Mouse (Mus musculus) liver, embryonic 12.5 days (tissue): ENCODE measurements around the gene Ocrl. TPM values are rescaled to one million over a fixed set of nuclear protein-coding genes. Genes with fewer than 3 reads are reported as not detected.

Experiments
- ATAC-seq: fragments of 200-750 bp; cut with Nextera tagmentation; 2 replicates; pipeline ENCODE4 v1.8.0; 2017; ENCODE audit warnings: moderate number of reproducible peaks, mild to moderate bottlenecking, moderate library complexity
- H3K27ac ChIP-seq: fragments of 300-500 bp; sonication (generic); 2 replicates; pipeline ENCODE4 v1.5.1; 2016; ENCODE audit warnings: mild to moderate bottlenecking
- H3K27me3 ChIP-seq: fragments of 300-500 bp; sonication (generic); replicated peaks from 2 replicates; pipeline ENCODE4 v1.6.1; 2016; ENCODE audit warnings: mild to moderate bottlenecking, moderate library complexity
- H3K36me3 ChIP-seq: fragments of 300-500 bp; sonication (generic); 2 replicates; pipeline ENCODE4 v1.6.1; 2016; ENCODE audit warnings: mild to moderate bottlenecking, moderate library complexity
- H3K4me1 ChIP-seq: fragments of 300-500 bp; sonication (generic); 2 replicates; pipeline ENCODE4 v1.6.1; 2016
- H3K4me2 ChIP-seq: fragments of 300-500 bp; sonication (generic); 2 replicates; pipeline ENCODE4 v1.6.1; 2016; ENCODE audit warnings: mild to moderate bottlenecking, moderate library complexity
- H3K4me3 ChIP-seq: fragments of 300-500 bp; sonication (generic); 2 replicates; pipeline ENCODE4 v1.5.1; 2016; ENCODE audit warnings: mild to moderate bottlenecking, moderate library complexity
- H3K9ac ChIP-seq: fragments of 300-500 bp; sonication (generic); 2 replicates; pipeline ENCODE4 v1.6.1; 2016; ENCODE audit warnings: mild to moderate bottlenecking, moderate library complexity
- H3K9me3 ChIP-seq: fragments of 300-500 bp; sonication (generic); replicated peaks from 2 replicates; pipeline ENCODE4 v1.6.1; 2016; ENCODE audit warnings: mild to moderate bottlenecking, moderate library complexity
- WGBS: fragments of 180-500 bp; shearing (Covaris S2); methylation state at CpG from one replicate; pipeline ENCODE4 v1.1.7; 2016; ENCODE audit not compliant: insufficient replicate concordance; 5-methylcytosine and 5-hydroxymethylcytosine counted together
- polyA plus RNA-seq: library from polyadenylated mRNA; unstranded; fragments of >200 nt; fragmentation: Nextera tagmentation; extraction: Ambion mirVana; gene quantifications from 2 replicates; pipeline ENCODE4 v1.2.1, GENCODE M21; 2016

Gene Ocrl
- polyA plus RNA-seq = 5.8 and 6.7 TPM in 2 replicates

DNA sequence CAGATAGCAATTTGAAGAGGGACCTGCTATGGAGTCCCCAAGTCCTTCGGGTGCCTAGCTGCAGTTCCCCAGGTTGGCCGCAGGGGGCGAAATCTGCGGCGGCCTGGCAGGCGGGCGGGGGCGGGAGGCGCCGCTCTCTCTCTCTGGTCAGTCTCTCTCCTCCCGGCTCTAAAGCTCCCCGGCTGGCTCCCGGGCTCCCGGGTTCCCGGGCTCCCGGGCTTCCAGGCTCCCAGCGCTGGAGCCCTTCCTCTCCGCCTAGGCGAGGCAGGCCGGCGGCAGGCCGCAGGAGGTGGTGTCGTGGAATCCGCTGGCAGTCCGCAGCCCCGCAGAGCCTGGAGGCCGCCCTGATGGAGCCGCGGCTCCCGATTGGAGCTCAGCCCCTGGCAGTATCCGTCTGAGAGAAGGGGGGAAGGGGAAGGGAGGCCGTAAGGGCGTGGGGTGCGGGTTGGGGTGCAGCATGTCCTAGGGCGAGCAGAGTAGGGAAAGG is at the start of gene Ocrl:
Ocrl (plus strand) TSS at position 82 of the 487 bp plus-strand sequence.
- H3K4me1 ChIP-seq = 0 out of 2 replicates have a peak, but pooled peaks cover 10% of the 10 kb centered on the region
- H3K9ac ChIP-seq = peak within 1 kb of the TSS; percentile 75
- peak; percentile 85 for ATAC-seq
- H3K4me2 ChIP-seq = peak within 1 kb of the TSS; percentile 66
- peak within 1 kb of the TSS; percentile 60; the same call in 1 of the 2 replicates for H3K27ac ChIP-seq
- peak within 1 kb of the TSS; percentile 67 for H3K4me3 ChIP-seq
- H3K27me3 ChIP-seq = no peaks in the 10 kb centered on the region
- no peaks in the 10 kb centered on the region for H3K36me3 ChIP-seq
- no peaks in the 10 kb centered on the region for H3K9me3 ChIP-seq
- 13% methylated on average over 21 of the region's 35 CpGs for WGBS

DNA sequence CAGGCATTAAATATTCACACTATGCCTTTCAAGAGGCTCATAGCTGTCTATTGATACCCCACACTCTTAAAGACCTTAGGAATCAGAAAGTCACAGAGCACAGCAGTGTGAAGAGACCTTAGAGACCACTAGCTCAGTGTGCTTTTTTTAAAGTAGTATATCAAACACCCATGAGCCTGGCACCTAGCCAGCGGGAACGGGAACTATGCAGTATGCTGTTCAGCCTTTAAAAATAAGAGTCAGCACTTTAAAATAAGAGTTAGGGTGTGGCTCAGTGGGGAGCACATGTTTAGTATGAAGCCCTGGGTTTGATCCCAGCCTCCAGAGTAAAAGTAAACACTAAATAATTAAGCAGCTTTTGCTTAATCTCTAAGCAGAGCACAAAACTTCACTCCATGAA is 32.1 kb upstream of the Ocrl start:
- H3K4me1 ChIP-seq = no peaks in the 10 kb centered on the region
- no peak overlapping the region for H3K4me3 ChIP-seq
- H3K9ac ChIP-seq = no peak overlapping the region
- ATAC-seq = no peak
- no peak overlapping the region for H3K4me2 ChIP-seq
- 59% methylated on average over 2 of the region's 2 CpGs for WGBS
- no peak overlapping the region for H3K27ac ChIP-seq
- no peaks in the 10 kb centered on the region for H3K27me3 ChIP-seq
- H3K9me3 ChIP-seq = no peaks in the 10 kb centered on the region
- H3K36me3 ChIP-seq = no peaks in the 10 kb centered on the region

DNA sequence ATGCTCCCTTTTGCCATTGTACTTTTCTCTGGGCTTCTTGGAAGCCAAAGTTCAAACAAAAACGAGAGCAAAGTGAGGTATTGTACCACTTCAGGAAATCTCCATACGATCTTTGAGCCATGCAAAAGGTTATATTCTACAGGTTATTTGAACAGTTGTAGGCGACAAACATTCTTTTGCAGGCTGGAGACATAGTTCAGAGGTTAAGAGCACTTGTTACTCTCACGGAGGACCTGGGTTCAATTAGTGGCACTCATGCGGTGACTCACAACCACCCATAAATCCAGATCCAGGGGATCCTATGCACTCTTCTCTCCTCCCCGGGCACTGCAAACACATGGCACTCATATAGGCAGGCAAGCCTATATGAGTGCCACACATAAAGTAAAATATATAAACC is 29.4 kb upstream of the Ocrl start:
- H3K36me3 ChIP-seq = no peaks in the 10 kb centered on the region
- no peak for ATAC-seq
- H3K27me3 ChIP-seq = no peaks in the 10 kb centered on the region
- no peak overlapping the region for H3K4me3 ChIP-seq
- H3K9me3 ChIP-seq = no peaks in the 10 kb centered on the region
- no peak overlapping the region for H3K4me2 ChIP-seq
- no peak overlapping the region for H3K27ac ChIP-seq
- H3K4me1 ChIP-seq = no peaks in the 10 kb centered on the region
- H3K9ac ChIP-seq = no peak overlapping the region
- WGBS = 58% methylated on average over 6 of the region's 6 CpGs

DNA sequence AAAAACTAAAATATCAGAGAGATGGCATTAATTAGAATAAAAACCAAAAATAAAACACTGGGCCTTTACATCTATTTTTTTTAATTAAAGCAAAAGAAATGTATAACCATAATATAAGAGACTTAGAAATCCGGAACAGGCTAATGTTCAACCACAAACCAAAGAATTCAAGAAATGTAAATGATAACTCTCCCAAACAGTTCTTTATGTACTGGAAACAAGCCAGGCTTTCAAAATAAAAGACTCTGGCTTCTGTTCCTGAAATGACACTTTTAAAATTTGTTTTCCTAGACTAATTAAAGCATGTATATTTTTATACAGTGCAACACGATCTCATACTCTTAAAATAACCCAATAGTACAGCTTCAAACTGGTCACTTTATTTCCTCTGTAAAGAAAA is 24.8 kb upstream of the Ocrl start:
- 57% methylated on average over 2 of the region's 2 CpGs for WGBS
- Histone ChIP-seq H3K4me3 (no peak overlapping the region), H3K9ac (no peak overlapping the region), H3K9me3 (no peaks in the 10 kb centered on the region), H3K36me3 (no peaks in the 10 kb centered on the region), H3K27ac (no peak overlapping the region), H3K4me2 (no peak overlapping the region), H3K27me3 (peaks cover 13% of the 10 kb centered on the region), H3K4me1 (no peaks in the 10 kb centered on the region)
- no peak for ATAC-seq

DNA sequence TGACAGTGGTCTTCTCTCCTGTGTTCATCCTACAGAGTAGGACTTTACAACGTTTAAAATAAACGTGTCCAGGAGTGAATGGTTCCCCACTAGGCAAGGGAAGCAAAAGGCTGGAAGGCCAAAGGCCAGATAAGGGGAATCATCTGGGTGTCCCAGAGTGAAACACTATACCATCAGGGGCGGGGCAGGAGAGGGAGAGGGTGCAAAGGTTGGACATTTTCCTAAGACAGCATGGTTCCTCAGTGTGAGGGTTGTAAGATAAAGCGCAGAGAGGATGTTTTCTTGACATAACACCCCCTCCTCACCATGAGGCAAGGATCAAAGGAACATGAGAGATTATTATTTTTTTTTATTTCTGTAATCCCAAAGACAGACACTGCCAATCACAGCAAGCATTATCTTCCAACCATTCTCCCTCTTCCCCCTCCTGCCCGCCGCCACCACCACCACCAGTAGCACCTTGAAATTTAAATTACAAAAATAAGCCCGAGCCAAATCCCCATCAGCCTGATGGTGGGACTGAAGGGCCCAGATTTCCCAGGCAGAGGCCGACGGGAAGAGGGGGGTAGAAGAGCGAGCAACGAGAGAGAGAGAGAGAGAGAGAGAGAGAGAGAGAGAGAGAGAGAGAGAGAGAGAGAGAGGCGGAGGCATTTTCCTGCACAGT is 20.8 kb upstream of the Ocrl start:
- 9% methylated on average over 11 of the region's 12 CpGs for whole genome bisulfite sequencing
- no peaks in the 10 kb centered on the region for H3K4me1 ChIP-seq
- no peaks in the 10 kb centered on the region for H3K9me3 ChIP-seq
- H3K4me2 ChIP-seq = peak overlapping the region; percentile 56
- no peaks in the 10 kb centered on the region for H3K36me3 ChIP-seq
- H3K27ac ChIP-seq = no peak overlapping the region
- H3K4me3 ChIP-seq = peak overlapping the region; percentile 48
- H3K9ac ChIP-seq = no peak overlapping the region
- peaks cover 25% of the 10 kb centered on the region for H3K27me3 ChIP-seq
- no peak for ATAC-seq

DNA sequence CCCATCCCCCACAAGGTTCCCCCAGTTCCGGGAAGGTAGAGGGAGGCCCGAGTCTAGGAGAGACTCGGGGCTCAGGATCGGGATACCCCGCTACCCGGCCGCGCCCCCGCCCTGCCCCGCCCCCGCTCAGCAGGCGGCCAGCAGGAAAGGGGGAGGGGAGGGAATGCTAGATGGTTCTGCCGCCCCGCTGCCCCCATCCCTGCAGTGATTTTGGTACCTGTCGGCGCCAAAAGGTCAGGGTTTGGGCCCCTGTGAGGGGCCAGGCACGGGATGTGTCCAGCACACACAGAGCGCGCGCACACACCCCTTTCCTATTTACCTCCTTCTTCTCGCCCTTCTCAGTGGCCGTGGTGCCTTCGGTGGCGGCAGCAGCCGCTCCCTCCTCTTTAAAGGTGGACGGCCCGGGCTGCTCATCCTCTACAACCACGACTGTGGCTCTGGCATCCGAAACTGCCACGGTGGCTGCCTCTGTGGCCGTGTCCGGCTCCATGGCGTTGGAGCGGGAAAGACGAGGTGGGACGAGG is 20.2 kb upstream of the Ocrl start:
- ATAC-seq = 0 out of 2 replicates have a peak, but pooled peaks have one; percentile 15
- H3K9me3 ChIP-seq = no peaks in the 10 kb centered on the region
- WGBS = 6% methylated on average over 22 of the region's 36 CpGs

DNA sequence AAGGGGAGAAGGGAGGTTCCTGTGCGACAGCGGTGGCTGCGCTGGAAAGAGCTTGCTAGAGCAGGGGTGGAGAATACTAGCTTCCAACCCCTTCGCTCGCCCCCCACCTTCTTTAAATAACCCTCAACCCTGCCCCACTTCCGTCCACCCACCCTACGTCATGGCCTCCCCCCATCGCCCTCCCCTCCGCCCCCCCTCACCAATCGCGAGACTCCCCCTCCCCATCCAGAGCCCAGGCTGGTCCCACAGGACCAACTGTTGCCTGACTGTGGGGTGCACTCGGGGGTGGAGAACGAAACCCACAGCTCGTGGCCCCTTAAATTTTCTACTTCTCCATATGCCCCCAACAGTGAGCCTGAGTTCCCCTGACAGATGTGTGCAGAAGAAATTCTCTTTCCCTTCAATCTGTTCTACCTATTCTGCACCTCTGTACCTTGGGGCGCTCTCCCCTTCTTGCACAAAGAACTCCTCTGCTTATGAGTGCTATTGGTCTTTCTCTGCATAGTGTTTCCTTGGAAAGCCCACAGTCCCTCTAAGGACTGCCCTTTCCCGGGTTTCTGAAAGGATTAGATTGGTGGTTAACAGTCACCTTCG is 19.7 kb upstream of the Ocrl start, which contains the start of gene Smarca1:
Smarca1 (minus strand) TSS at position 544 of the 594 bp plus-strand sequence.
- H3K9ac ChIP-seq = 0 out of 2 replicates have a peak within 1 kb of the TSS, but pooled peaks have one; percentile 22

More for the DNA sequence above, 20.2 kb upstream of the Ocrl start:
- peak overlapping the region; percentile 48 for H3K4me3 ChIP-seq
- 0 out of 2 replicates have a peak overlapping the region, but pooled peaks have one; percentile 20 for H3K27ac ChIP-seq
- H3K36me3 ChIP-seq = no peaks in the 10 kb centered on the region
- no peaks in the 10 kb centered on the region for H3K4me1 ChIP-seq
- H3K27me3 ChIP-seq = peaks cover 25% of the 10 kb centered on the region
- peak overlapping the region; percentile 56 for H3K4me2 ChIP-seq
- 0 out of 2 replicates have a peak overlapping the region, but pooled peaks have one; percentile 22 for H3K9ac ChIP-seq

DNA sequence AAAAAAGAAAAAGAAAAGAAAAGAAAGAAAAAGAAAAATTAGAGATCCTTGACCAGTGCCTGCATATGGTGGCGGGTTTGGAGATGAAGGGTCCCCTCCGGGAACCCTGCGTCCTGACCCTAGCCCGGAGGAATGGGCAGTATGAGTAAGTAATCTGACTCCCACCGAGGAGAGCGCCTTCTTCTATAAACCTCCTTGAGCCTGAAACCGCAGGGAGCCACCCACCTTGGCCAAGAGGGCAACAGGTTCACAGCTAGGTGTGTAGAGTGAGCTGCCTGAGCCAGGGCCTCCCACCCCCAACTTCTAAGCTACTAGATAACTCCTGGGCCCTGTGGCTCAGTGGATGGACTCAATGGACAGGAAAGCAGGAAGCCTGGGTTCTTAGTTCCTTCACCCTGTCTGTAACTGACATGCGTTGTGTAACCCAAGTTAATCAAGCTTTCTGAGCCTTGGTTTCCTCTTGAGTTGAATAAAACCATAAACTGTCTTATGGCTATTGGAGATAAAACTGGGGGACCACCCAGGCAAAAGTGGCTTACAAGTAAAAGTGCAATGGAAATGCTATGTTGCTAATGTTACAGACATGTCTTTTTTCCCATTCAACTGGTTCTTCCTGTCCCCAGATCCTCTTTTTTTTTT is 836 bp downstream of the Ocrl start:
- H3K4me3 ChIP-seq = peak overlapping the region; percentile 67
- no peaks in the 10 kb centered on the region for H3K9me3 ChIP-seq
- H3K36me3 ChIP-seq = no peaks in the 10 kb centered on the region
- H3K27ac ChIP-seq = no peak overlapping the region
- ATAC-seq = peak; percentile 40; the same call in 1 of the 2 replicates
- H3K9ac ChIP-seq = peak overlapping the region; percentile 75
- peak overlapping the region; percentile 66 for H3K4me2 ChIP-seq
- H3K27me3 ChIP-seq = no peaks in the 10 kb centered on the region
- 0 out of 2 replicates have a peak, but pooled peaks cover 10% of the 10 kb centered on the region for H3K4me1 ChIP-seq
- 14% methylated on average over 8 of the region's 8 CpGs for WGBS

More for the DNA sequence above, 19.7 kb upstream of the Ocrl start, which contains the start of gene Smarca1:
- Histone ChIP-seq H3K27me3 (peaks cover 25% of the 10 kb centered on the region), H3K36me3 (no peaks in the 10 kb centered on the region), H3K27ac (0 out of 2 replicates have a peak within 1 kb of the TSS, but pooled peaks have one; percentile 20), H3K4me3 (peak within 1 kb of the TSS; percentile 48), H3K4me1 (no peaks in the 10 kb centered on the region), H3K9me3 (no peaks in the 10 kb centered on the region), H3K4me2 (peak within 1 kb of the TSS; percentile 56)
- 10% methylated on average over 13 of the region's 17 CpGs for WGBS
- ATAC-seq = no peak

DNA sequence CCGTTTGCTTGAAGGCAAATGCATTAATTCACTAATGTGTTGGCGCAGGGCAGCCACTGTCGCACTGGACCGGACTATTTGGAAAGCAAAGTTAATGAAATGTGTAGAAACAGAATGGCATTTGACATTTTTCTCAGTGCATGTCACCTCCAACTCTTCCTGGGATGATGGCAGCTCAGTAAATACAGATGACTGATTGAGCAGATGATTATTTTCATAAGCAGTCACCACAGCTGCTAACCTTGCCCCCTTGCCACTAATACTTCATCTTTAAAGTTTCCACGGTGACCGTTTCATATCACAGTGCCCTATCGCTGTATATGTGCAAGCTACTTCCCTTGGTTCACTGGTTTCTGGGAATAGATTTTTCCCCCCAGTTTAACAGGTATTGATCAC is 1.4 kb downstream of the Ocrl start:
- whole genome bisulfite sequencing = 57% methylated on average over 7 of the region's 7 CpGs
- H3K27ac ChIP-seq = no peak overlapping the region
- no peaks in the 10 kb centered on the region for H3K9me3 ChIP-seq
- no peak for ATAC-seq
- H3K27me3 ChIP-seq = no peaks in the 10 kb centered on the region
- no peak overlapping the region for H3K4me3 ChIP-seq
- H3K4me2 ChIP-seq = peak overlapping the region; percentile 66; the same call in 1 of the 2 replicates
- no peaks in the 10 kb centered on the region for H3K36me3 ChIP-seq
- H3K4me1 ChIP-seq = 0 out of 2 replicates have a peak, but pooled peaks cover 10% of the 10 kb centered on the region
- no peak overlapping the region for H3K9ac ChIP-seq

DNA sequence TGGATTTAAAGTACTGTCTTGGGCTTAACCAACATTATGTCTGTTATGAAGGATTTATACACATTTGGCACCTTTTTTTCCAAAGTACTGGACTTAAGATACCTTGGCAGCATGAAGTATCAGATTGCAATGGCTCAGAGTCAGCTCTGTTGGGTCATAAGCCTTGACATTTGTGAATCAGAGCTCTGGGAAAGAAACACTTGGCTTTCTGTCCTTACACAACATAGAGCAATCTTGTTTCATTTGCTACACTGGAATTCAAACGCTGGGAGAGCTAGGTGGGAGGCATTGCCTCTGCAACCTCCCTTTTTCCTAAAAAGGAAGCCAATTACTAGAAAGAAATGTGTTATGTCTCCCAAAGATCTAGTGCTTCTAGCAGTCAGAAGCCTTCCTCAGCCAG is 4.6 kb downstream of the Ocrl start:
- Histone ChIP-seq H3K4me2 (no peak overlapping the region), H3K27me3 (no peaks in the 10 kb centered on the region), H3K27ac (no peak overlapping the region), H3K36me3 (no peaks in the 10 kb centered on the region), H3K4me3 (no peak overlapping the region), H3K9ac (no peak overlapping the region), H3K9me3 (no peaks in the 10 kb centered on the region), H3K4me1 (0 out of 2 replicates have a peak, but pooled peaks cover 10% of the 10 kb centered on the region)
- no peak for ATAC-seq
- WGBS = 62% methylated on average over 1 of the region's 1 CpGs

DNA sequence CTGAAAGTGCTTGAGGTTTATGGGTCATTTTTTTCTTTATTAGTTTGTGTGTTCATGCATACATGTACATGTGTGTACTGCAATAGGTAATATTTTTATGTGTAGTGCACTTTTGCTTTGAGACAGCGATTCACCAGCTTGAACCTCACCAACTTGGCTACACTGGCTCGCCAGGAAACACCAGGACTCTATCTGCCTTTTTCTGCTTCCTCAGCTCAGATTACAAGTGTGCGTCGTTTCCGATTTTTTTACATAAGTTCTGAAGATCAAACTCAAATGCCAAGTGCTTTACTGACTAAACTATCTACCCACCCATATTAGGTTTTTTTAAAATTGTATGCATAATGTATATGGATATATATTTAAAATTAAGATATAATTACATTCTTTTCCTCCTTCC is 8.4 kb downstream of the Ocrl start:
- no peaks in the 10 kb centered on the region for H3K36me3 ChIP-seq
- H3K27me3 ChIP-seq = no peaks in the 10 kb centered on the region
- H3K9ac ChIP-seq = no peak overlapping the region
- H3K9me3 ChIP-seq = no peaks in the 10 kb centered on the region
- 66% methylated on average over 5 of the region's 5 CpGs for WGBS
- H3K27ac ChIP-seq = no peak overlapping the region
- ATAC-seq = no peak
- H3K4me1 ChIP-seq = no peaks in the 10 kb centered on the region
- H3K4me3 ChIP-seq = no peak overlapping the region
- H3K4me2 ChIP-seq = no peak overlapping the region
